ENCODE assay signal across 7 mouse cellular contexts in the genomic region with DNA sequence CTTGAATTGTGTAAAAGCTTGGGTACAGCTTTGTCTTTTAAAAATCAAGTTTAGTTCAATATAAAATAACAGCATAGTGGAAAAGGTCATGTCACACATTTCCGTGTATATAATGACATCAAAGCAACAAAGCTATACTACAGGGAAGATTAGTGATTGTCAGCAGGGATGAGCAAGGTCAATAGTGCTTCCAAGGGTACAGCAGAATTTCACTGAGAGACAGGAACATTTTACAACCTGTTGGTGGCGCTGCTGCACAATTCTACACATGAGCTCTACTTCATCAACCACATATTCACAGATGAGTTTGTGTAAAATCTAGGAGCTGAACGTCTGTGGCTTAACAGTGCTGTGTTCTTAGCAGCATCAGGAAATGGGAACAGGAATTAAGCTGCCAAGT.
A peak's percentile ranks its signal among the peaks of the same experiment; 100 is the strongest.
DNase-seq lines count a peak whose midpoint lies in the region; ATAC-seq and TF ChIP-seq lines count a peak whose summit lies in the region.

No protein-coding gene starts in this region.

- dilution Hi-C loops in CH12.LX (cut with MboI; ENCODE audit: extremely low pct_ligation_motif_present, extremely low pct_unique_long_range_greater_than_20kb, low sequenced_read_pairs) = no loop called here

- TF ChIP-seq POLR2A in CH12.LX (IDR thresholded peaks at IDR 0.05; ENCODE audit: low read depth, low read length) = no peak
- TF ChIP-seq POLR2A in cerebellum, adult 2 months (IDR thresholded peaks at IDR 0.05; ENCODE audit: borderline replicate concordance, insufficient read depth, low read length) = no peak

- H3K36me3 ChIP-seq in CH12.LX (replicated peaks in 1 of 2; ENCODE audit: control insufficient read depth in 1 of 2, insufficient read depth in 1 of 2, low read length in 1 of 2) = no peaks in the 10 kb centered on the region
- no peaks in the 10 kb centered on the region for H3K36me3 ChIP-seq in ES-E14 (ENCODE audit: control insufficient read depth, insufficient read depth, low read length, poor library complexity, severe bottlenecking)

- no peaks in the 10 kb centered on the region for H3K79me2 ChIP-seq in CH12.LX (replicated peaks; ENCODE audit: control insufficient read depth, extremely low read depth, insufficient read depth, poor library complexity, severe bottlenecking)

- H3K27me3 ChIP-seq in CH12.LX (replicated peaks) = peaks cover 46% of the 10 kb centered on the region
- no peaks in the 10 kb centered on the region for H3K27me3 ChIP-seq in cerebellum, adult 2 months (ENCODE audit: control insufficient read depth, insufficient read depth, low read length)

- H3K27ac ChIP-seq in CH12.LX (ENCODE audit: insufficient read depth, low read depth) (no peak overlapping the region), ES-E14 (ENCODE audit: insufficient read depth, low read depth, low read length, poor library complexity, severe bottlenecking) (no peak overlapping the region)
- no peak overlapping the region for H3K27ac ChIP-seq in cerebellum, adult 2 months (ENCODE audit: insufficient read depth, low read length)
- no peak overlapping the region for H3K27ac ChIP-seq in layer of hippocampus, adult 2 months

- H3K9ac ChIP-seq in CH12.LX (ENCODE audit: insufficient read depth, low read depth) (no peak overlapping the region), ES-E14 (ENCODE audit: insufficient read depth, low read depth, low read length, poor library complexity, severe bottlenecking) (no peak overlapping the region)

- WGBS in cerebellum, adult 2 months = 5% methylated on average over 3 of the region's 3 CpGs

- H3K9me3 ChIP-seq in CH12.LX (replicated peaks; ENCODE audit: low read length) = no peaks in the 10 kb centered on the region
- no peaks in the 10 kb centered on the region for H3K9me3 ChIP-seq in ES-E14 (ENCODE audit: control insufficient read depth, insufficient read depth, low read depth, low read length)

- TF ChIP-seq RAD21 in CH12.LX (IDR thresholded peaks at IDR 0.05; ENCODE audit: low read depth, low read length) = peak; percentile 71

- no peak overlapping the region for H3K4me2 ChIP-seq in CH12.LX (ENCODE audit: insufficient read depth, low read depth, poor library complexity, severe bottlenecking)

- in situ Hi-C loops in CH12.LX (cut with MboI; ENCODE audit: low pct_ligation_motif_present, low pct_unique_long_range_greater_than_20kb, low sequenced_read_pairs) (no loop called here), ES-E14 (cut with MboI; ENCODE audit: low sequenced_read_pairs in 2 of 2, unreplicated experiment in 2 of 2) (loop anchor here in 1 of 2 experiments (25.0 kb wide), 2 partner anchors 501 to 676 kb away; no protein-coding TSS in a partner anchor)

- no peak overlapping the region for H3K4me3 ChIP-seq in CH12.LX (replicated peaks in 1 of 3; ENCODE audit: low read depth in 2 of 3, low read length in 2 of 3, poor library complexity in 1 of 3)
- H3K4me3 ChIP-seq in ES-E14 (ENCODE audit: insufficient read depth in 1 of 2, low read depth in 1 of 2, low read length in 2 of 2, poor library complexity in 1 of 2, severe bottlenecking in 1 of 2) = no peak overlapping the region
- H3K4me3 ChIP-seq in cerebellum, adult 2 months (replicated peaks; ENCODE audit: insufficient read depth, low read depth, low read length) = no peak overlapping the region
- no peak overlapping the region for H3K4me3 ChIP-seq in layer of hippocampus, adult 2 months

- no peak for TF ChIP-seq EP300 in CH12.LX (IDR thresholded peaks at IDR 0.05; ENCODE audit: low read length)

- no peaks in the 10 kb centered on the region for H3K4me1 ChIP-seq in CH12.LX (ENCODE audit: control insufficient read depth in 1 of 2, insufficient read depth in 2 of 2)
- H3K4me1 ChIP-seq in ES-E14 (ENCODE audit: control insufficient read depth in 2 of 2, insufficient read depth in 2 of 2, low read length in 2 of 2, poor library complexity in 1 of 2) = no peaks in the 10 kb centered on the region; a peak in 1 of 4 replicates
- no peaks in the 10 kb centered on the region for H3K4me1 ChIP-seq in cerebellum, adult 2 months (ENCODE audit: control insufficient read depth, insufficient read depth, low read length)

- peak; percentile 54 for DNase-seq in CH12.LX (ENCODE audit: extremely low read depth)
- DNase-seq in ES-E14 (ENCODE audit: low read depth, low spot score) = peak; percentile 62
- DNase-seq in cerebellum, adult 2 months = peak; percentile 20 to 25
- DNase-seq in frontal cortex, postnatal 25 days (ENCODE audit: low spot score in 2 of 2) = peak; percentile 22 to 47
- peak; percentile 51 to 64 for DNase-seq in layer of hippocampus, adult 2 months (ENCODE audit: low spot score in 2 of 2)
- DNase-seq in yolk sac, embryonic 10.5 days (ENCODE audit: low spot score) = peak; percentile 49

- peak; percentile 41 to 75 for TF ChIP-seq CTCF in CH12.LX (conservative IDR thresholded peaks at IDR 0.05 in 1 of 2, IDR thresholded peaks at IDR 0.05 in 1 of 2; ENCODE audit: low read depth in 2 of 2, low read length in 2 of 2)
- TF ChIP-seq CTCF in cerebellum, adult 2 months (IDR thresholded peaks at IDR 0.05; ENCODE audit: borderline replicate concordance, insufficient read depth, low read depth, low read length) = peak; percentile 41; the same call in 1 of the 2 replicates
- TF ChIP-seq CTCF in layer of hippocampus, adult 2 months (conservative IDR thresholded peaks at IDR 0.05) = peak; percentile 85

- ATAC-seq in megakaryocyte progenitor cell, adult 5-6 weeks (replicated peaks; ENCODE audit: poor library complexity) = peak; percentile 72

TF ChIP-seq in CH12.LX, 34 proteins besides CTCF, POLR2A, EP300 and RAD21:
- TF ChIP-seq MYC (IDR thresholded peaks at IDR 0.05; ENCODE audit: low read depth, low read length) = no peak
- no peak for TF ChIP-seq RCOR1 (conservative IDR thresholded peaks at IDR 0.05; ENCODE audit: low read depth, low read length)
- TF ChIP-seq USF2 (conservative IDR thresholded peaks at IDR 0.05; ENCODE audit: low read depth, low read length) = no peak
- no peak for TF ChIP-seq GABPA (IDR thresholded peaks at IDR 0.05; ENCODE audit: insufficient replicate concordance, low read depth, low read length)
- peak; percentile 28 for TF ChIP-seq SMC3 (IDR thresholded peaks at IDR 0.05; ENCODE audit: low read depth, low read length)

TF ChIP-seq in ES-E14, 5 proteins besides CTCF, POLR2A, EP300 and RAD21:
- TF ChIP-seq ZC3H11A (IDR thresholded peaks at IDR 0.05; ENCODE audit: borderline replicate concordance, low read depth, low read length) (peak; percentile 52), ZNF384 (IDR thresholded peaks at IDR 0.05; ENCODE audit: low read depth, low read length) (no peak), CHD2 (IDR thresholded peaks at IDR 0.05; ENCODE audit: low read depth, low read length) (no peak), HCFC1 (IDR thresholded peaks at IDR 0.05; ENCODE audit: borderline replicate concordance, insufficient read depth, low read length) (no peak), MAFK (IDR thresholded peaks at IDR 0.05; ENCODE audit: insufficient read depth, low read depth, low read length) (no peak)
